ENCODE assay signal across 30 mouse cellular contexts in the genomic region with DNA sequence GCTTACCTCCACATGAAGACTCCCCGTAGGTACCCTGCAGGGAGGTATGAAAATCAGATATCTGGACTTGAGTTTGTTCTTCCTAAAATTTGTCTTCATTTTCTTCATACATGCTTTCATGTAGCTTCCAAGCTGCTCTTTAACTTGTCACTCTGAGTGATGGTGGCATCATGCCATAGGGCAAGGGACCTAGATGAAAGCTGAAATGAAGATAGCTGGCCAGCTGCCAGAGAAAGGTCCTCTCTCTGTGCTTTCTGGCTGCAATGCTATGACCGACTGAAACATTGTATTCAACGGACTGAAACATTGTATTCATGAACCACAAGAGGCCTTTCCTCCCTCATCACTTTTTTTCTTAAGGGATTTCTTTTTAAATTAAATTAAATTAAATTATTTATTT. TPM values are rescaled to one million over a fixed set of nuclear protein-coding genes. Genes with fewer than 3 reads are reported as not detected.
DNase-seq lines count a peak whose midpoint lies in the region; ATAC-seq and TF ChIP-seq lines count a peak whose summit lies in the region.
"Had no signal": no experiment of that assay in that cellular context is flagged by ENCODE, and none has a peak within 500 bp of the region (broad histone marks: within the 10 kb centered on the region; RNA-seq: fewer than 3 reads in every experiment).

No protein-coding gene starts in this region.

- no peaks in the 10 kb centered on the region for H3K36me3 ChIP-seq in intestine, postnatal 0 days (ENCODE audit: control insufficient read depth, insufficient read depth)
- H3K36me3 ChIP-seq in intestine, embryonic 15.5 days = no peaks in the 10 kb centered on the region
- no peaks in the 10 kb centered on the region for H3K36me3 ChIP-seq in midbrain, embryonic 11.5 days (ENCODE audit: control insufficient read depth, insufficient read depth, low read length)
- no peaks in the 10 kb centered on the region for H3K36me3 ChIP-seq in midbrain, embryonic 10.5 days
- H3K36me3 ChIP-seq: G1E; kidney, embryonic 15.5 days; liver, embryonic 15.5 days; lung, embryonic 15.5 days; midbrain, embryonic 12.5 days had no signal

- H3K9ac ChIP-seq in intestine, postnatal 0 days (ENCODE audit: low read depth, low read length) = no peak overlapping the region
- no peak overlapping the region for H3K9ac ChIP-seq in intestine, embryonic 15.5 days
- no peak overlapping the region for H3K9ac ChIP-seq in midbrain, embryonic 11.5 days (ENCODE audit: low read length)
- H3K9ac ChIP-seq: forebrain, embryonic 13.5 days; kidney, embryonic 15.5 days; liver, embryonic 15.5 days; lung, embryonic 15.5 days; midbrain, embryonic 12.5 days had no signal

- no peak overlapping the region for H3K4me3 ChIP-seq in intestine, postnatal 0 days (ENCODE audit: low read depth, low read length)
- no peak overlapping the region for H3K4me3 ChIP-seq in intestine, embryonic 15.5 days (replicated peaks)
- no peak overlapping the region for H3K4me3 ChIP-seq in midbrain, embryonic 11.5 days (ENCODE audit: low read depth, low read length)
- no peak overlapping the region for H3K4me3 ChIP-seq in midbrain, embryonic 10.5 days
- H3K4me3 ChIP-seq: forebrain, embryonic 13.5 days; kidney, embryonic 15.5 days; liver, embryonic 15.5 days; lung, embryonic 15.5 days; midbrain, embryonic 12.5 days had no signal

- no peak for TF ChIP-seq POLR2A in brain, embryonic 14.5 days (IDR thresholded peaks at IDR 0.05; ENCODE audit: borderline replicate concordance, extremely low read depth, insufficient read depth, insufficient read length, poor library complexity, severe bottlenecking)

- H3K4me2 ChIP-seq in intestine, postnatal 0 days (replicated peaks; ENCODE audit: low read depth) = no peak overlapping the region
- no peak overlapping the region for H3K4me2 ChIP-seq in intestine, embryonic 15.5 days (replicated peaks)
- H3K4me2 ChIP-seq in midbrain, embryonic 11.5 days = no peak overlapping the region
- H3K4me2 ChIP-seq: forebrain, embryonic 13.5 days; kidney, embryonic 15.5 days; liver, embryonic 15.5 days; lung, embryonic 15.5 days; midbrain, embryonic 12.5 days had no signal

- DNase-seq in cerebellum, postnatal 10 days = peak; percentile 79 to 85
- no peak for DNase-seq in cerebellum, adult 9-11 months
- DNase-seq in midbrain, embryonic 11.5 days (ENCODE audit: low spot score, missing footprints) = peak; percentile 45
- no peak for DNase-seq in midbrain, embryonic 10.5 days (ENCODE audit: low spot score)
- DNase-seq in brain, embryonic 14.5 days (ENCODE audit: low read depth) = peak; percentile 40
- DNase-seq: adrenal gland, postnatal 14 days; cerebellum, adult 11-12 months; kidney, adult 11 months; layer of hippocampus, postnatal 36 days; liver; thymus, postnatal 14 days had no signal

- 89% methylated on average over 3 of the region's 3 CpGs for WGBS in intestine, postnatal 0 days
- WGBS in intestine, embryonic 15.5 days = 84% methylated on average over 3 of the region's 3 CpGs
- 90% methylated on average over 3 of the region's 3 CpGs for WGBS in midbrain, embryonic 11.5 days
- WGBS in midbrain, embryonic 10.5 days = 95% methylated on average over 3 of the region's 3 CpGs

- no peaks in the 10 kb centered on the region for H3K27me3 ChIP-seq in intestine, postnatal 0 days (replicated peaks; ENCODE audit: control insufficient read depth, insufficient read depth, low read length)
- H3K27me3 ChIP-seq in intestine, embryonic 15.5 days (replicated peaks) = no peaks in the 10 kb centered on the region
- H3K27me3 ChIP-seq in midbrain, embryonic 11.5 days (ENCODE audit: control insufficient read depth, insufficient read depth, low read length) = no peaks in the 10 kb centered on the region
- no peaks in the 10 kb centered on the region for H3K27me3 ChIP-seq in midbrain, embryonic 10.5 days (ENCODE audit: low read depth, poor library complexity, severe bottlenecking)
- H3K27me3 ChIP-seq: forebrain, embryonic 13.5 days; kidney, embryonic 15.5 days; liver, embryonic 15.5 days; lung, embryonic 15.5 days; midbrain, embryonic 12.5 days had no signal

- TF ChIP-seq CTCF in intestine, postnatal 0 days (IDR thresholded peaks at IDR 0.05; ENCODE audit: low read depth) = no peak
- no peak for TF ChIP-seq CTCF in brain, embryonic 14.5 days (IDR thresholded peaks at IDR 0.05; ENCODE audit: borderline replicate concordance, extremely low read depth, insufficient read depth, insufficient read length)

- no peaks in the 10 kb centered on the region for H3K9me3 ChIP-seq in intestine, postnatal 0 days (ENCODE audit: control insufficient read depth)
- no peaks in the 10 kb centered on the region for H3K9me3 ChIP-seq in intestine, embryonic 15.5 days
- H3K9me3 ChIP-seq in midbrain, embryonic 11.5 days (ENCODE audit: control insufficient read depth, low read length) = no peaks in the 10 kb centered on the region
- no peaks in the 10 kb centered on the region for H3K9me3 ChIP-seq in midbrain, embryonic 10.5 days (replicated peaks)
- H3K9me3 ChIP-seq: forebrain, embryonic 13.5 days; G1E; kidney, embryonic 15.5 days; liver, embryonic 15.5 days; lung, embryonic 15.5 days; midbrain, embryonic 12.5 days had no signal

- peak overlapping the region; percentile 74; the same call in 1 of the 2 replicates for H3K27ac ChIP-seq in intestine, postnatal 0 days (ENCODE audit: low read depth, low read length)
- H3K27ac ChIP-seq in intestine, embryonic 15.5 days = no peak overlapping the region
- no peak overlapping the region for H3K27ac ChIP-seq in midbrain, embryonic 11.5 days (ENCODE audit: low read depth, low read length)
- H3K27ac ChIP-seq in midbrain, embryonic 10.5 days (replicated peaks) = no peak overlapping the region
- H3K27ac ChIP-seq: forebrain, embryonic 13.5 days; kidney, embryonic 15.5 days; liver, embryonic 15.5 days; lung, embryonic 15.5 days; midbrain, embryonic 12.5 days had no signal

- H3K4me1 ChIP-seq in intestine, postnatal 0 days (replicated peaks; ENCODE audit: control insufficient read depth, insufficient read depth, low read length) = no peaks in the 10 kb centered on the region
- H3K4me1 ChIP-seq in intestine, embryonic 15.5 days (replicated peaks) = no peaks in the 10 kb centered on the region
- no peaks in the 10 kb centered on the region for H3K4me1 ChIP-seq in midbrain, embryonic 11.5 days (ENCODE audit: control insufficient read depth, insufficient read depth, low read length)
- no peaks in the 10 kb centered on the region for H3K4me1 ChIP-seq in midbrain, embryonic 10.5 days
- H3K4me1 ChIP-seq: kidney, embryonic 15.5 days; liver, embryonic 15.5 days; midbrain, embryonic 12.5 days had no signal

- no peak for ATAC-seq in intestine, postnatal 0 days
- no peak for ATAC-seq in intestine, embryonic 15.5 days
- ATAC-seq in midbrain, embryonic 11.5 days (ENCODE audit: low FRiP score) = no peak
- no peak for ATAC-seq in frontal cortex, adult (ENCODE audit: low TSS enrichment)
- ATAC-seq: forebrain, embryonic 13.5 days had no signal

RNA-seq across cellular contexts. Expression of a gene that starts 20.2 kb away (rescaled TPM):
- polyA plus RNA-seq in intestine, postnatal 0 days (2015; fragmentation: Nextera tagmentation; extraction: Ambion mirVana) = not detected in 2 replicates
- polyA plus RNA-seq in intestine, embryonic 15.5 days (2015; fragmentation: Nextera tagmentation; extraction: Ambion mirVana) = not detected in 2 replicates
- not detected in 2 replicates for polyA plus RNA-seq in midbrain, embryonic 11.5 days (2014; fragmentation: Nextera tagmentation; extraction: Ambion mirVana)
- polyA plus RNA-seq in midbrain, embryonic 10.5 days (2016; fragmentation: Nextera tagmentation; extraction: Ambion mirVana) = not detected in 2 replicates
- 0.13 TPM in 1 of 2 replicates, not detected in the other for polyA plus RNA-seq in brain, embryonic 14.5 days (2012; rRNA removed)
- polyA plus RNA-seq: embryonic facial prominence, embryonic 11.5 days; forebrain, embryonic 13.5 days; G1E; heart, embryonic 14.5 days; hindbrain, embryonic 11.5 days; kidney, embryonic 15.5 days; large intestine, adult 2 months; limb, embryonic 11.5 days; liver, embryonic 15.5 days; lung, embryonic 15.5 days; midbrain, embryonic 12.5 days; neural tube, embryonic 11.5 days; small intestine, adult 2 months; stomach, embryonic 14.5 days; testis, adult 2 months; urinary bladder, adult 2 months had no signal

RNA-seq across cellular contexts. Expression of a gene that starts 26.1 kb away (rescaled TPM):
- polyA plus RNA-seq in intestine, postnatal 0 days (2015; fragmentation: Nextera tagmentation; extraction: Ambion mirVana) = 0.03 TPM in 1 of 2 replicates, not detected in the other
- polyA plus RNA-seq in intestine, embryonic 15.5 days (2015; fragmentation: Nextera tagmentation; extraction: Ambion mirVana) = not detected in 2 replicates
- polyA plus RNA-seq in midbrain, embryonic 11.5 days (2014; fragmentation: Nextera tagmentation; extraction: Ambion mirVana) = not detected in 2 replicates
- not detected in 2 replicates for polyA plus RNA-seq in midbrain, embryonic 10.5 days (2016; fragmentation: Nextera tagmentation; extraction: Ambion mirVana)
- 0.03 TPM in 1 of 2 replicates, not detected in the other for polyA plus RNA-seq in brain, embryonic 14.5 days (2012; rRNA removed)
- polyA plus RNA-seq: embryonic facial prominence, embryonic 11.5 days; forebrain, embryonic 13.5 days; G1E; heart, embryonic 14.5 days; hindbrain, embryonic 11.5 days; kidney, embryonic 15.5 days; large intestine, adult 2 months; limb, embryonic 11.5 days; liver, embryonic 15.5 days; lung, embryonic 15.5 days; midbrain, embryonic 12.5 days; neural tube, embryonic 11.5 days; small intestine, adult 2 months; stomach, embryonic 14.5 days had no signal

RNA-seq across cellular contexts. Expression of a gene that starts 39.2 kb away (rescaled TPM):
- not detected in 2 replicates for polyA plus RNA-seq in intestine, postnatal 0 days (2015; fragmentation: Nextera tagmentation; extraction: Ambion mirVana)
- not detected in 2 replicates for polyA plus RNA-seq in intestine, embryonic 15.5 days (2015; fragmentation: Nextera tagmentation; extraction: Ambion mirVana)
- not detected in 2 replicates for polyA plus RNA-seq in midbrain, embryonic 11.5 days (2014; fragmentation: Nextera tagmentation; extraction: Ambion mirVana)
- polyA plus RNA-seq in midbrain, embryonic 10.5 days (2016; fragmentation: Nextera tagmentation; extraction: Ambion mirVana) = not detected in 2 replicates
- polyA plus RNA-seq in brain, embryonic 14.5 days (2012; rRNA removed) = not detected in 2 replicates
- polyA plus RNA-seq: embryonic facial prominence, embryonic 11.5 days; forebrain, embryonic 13.5 days; G1E; heart, embryonic 14.5 days; hindbrain, embryonic 11.5 days; kidney, embryonic 15.5 days; large intestine, adult 2 months; limb, embryonic 11.5 days; liver, embryonic 15.5 days; lung, embryonic 15.5 days; midbrain, embryonic 12.5 days; neural tube, embryonic 11.5 days; small intestine, adult 2 months; stomach, embryonic 14.5 days; urinary bladder, adult 2 months had no signal

RNA-seq across cellular contexts. Expression of a gene that starts 60.0 kb away (rescaled TPM):
- polyA plus RNA-seq in intestine, postnatal 0 days (2015; fragmentation: Nextera tagmentation; extraction: Ambion mirVana) = 81.8 and 81.9 TPM in 2 replicates
- 29.4 and 35.1 TPM in 2 replicates for polyA plus RNA-seq in intestine, embryonic 15.5 days (2015; fragmentation: Nextera tagmentation; extraction: Ambion mirVana)
- polyA plus RNA-seq in midbrain, embryonic 11.5 days (2014; fragmentation: Nextera tagmentation; extraction: Ambion mirVana) = 27.5 and 29.2 TPM in 2 replicates
- polyA plus RNA-seq in midbrain, embryonic 10.5 days (2016; fragmentation: Nextera tagmentation; extraction: Ambion mirVana) = 24.6 and 27.3 TPM in 2 replicates
- polyA plus RNA-seq in brain, embryonic 14.5 days (2012; rRNA removed) = 49.0 and 60.5 TPM in 2 replicates

Comparison
In these comparisons a context has a peak if more than half of its experiments do, and no peak if none do; other contexts are left out.
1. DNase-seq: peak in cerebellum, postnatal 10 days (2 of 2), midbrain, embryonic 11.5 days (single experiment) and brain, embryonic 14.5 days (single experiment); none in cerebellum, adult 9-11 months (single experiment) and midbrain, embryonic 10.5 days (single experiment).